Mouse (Mus musculus): ENCODE results near the gene Gltp.

Gene Gltp

DNA sequence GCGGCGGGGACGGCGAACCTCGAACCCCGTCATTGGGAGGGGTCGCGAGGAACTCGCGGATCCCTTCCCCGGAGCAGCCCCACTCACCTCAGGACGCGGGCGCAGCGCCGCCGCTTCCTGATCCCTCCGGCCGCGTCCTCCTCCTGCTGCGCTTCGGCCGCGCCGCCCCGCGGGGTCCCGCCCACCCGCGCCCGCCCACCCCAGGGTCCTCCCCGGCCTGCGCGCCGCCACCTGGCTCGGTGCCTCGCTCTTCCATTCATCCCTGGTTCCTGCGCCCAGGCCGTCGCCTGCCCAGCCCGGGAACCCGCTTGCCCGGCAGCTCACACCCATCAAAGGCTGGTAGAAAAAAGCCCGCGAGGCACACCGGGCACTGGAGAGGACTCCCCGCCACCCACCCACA lies 32.5 kb downstream of the Gltp start, which contains the start of gene Trpv4:
Gene Trpv4 (minus strand): TSS at position 167 of the 400 bp plus-strand sequence.
- DNase-seq (ENCODE audit: low spot score), result no peak

DNA sequence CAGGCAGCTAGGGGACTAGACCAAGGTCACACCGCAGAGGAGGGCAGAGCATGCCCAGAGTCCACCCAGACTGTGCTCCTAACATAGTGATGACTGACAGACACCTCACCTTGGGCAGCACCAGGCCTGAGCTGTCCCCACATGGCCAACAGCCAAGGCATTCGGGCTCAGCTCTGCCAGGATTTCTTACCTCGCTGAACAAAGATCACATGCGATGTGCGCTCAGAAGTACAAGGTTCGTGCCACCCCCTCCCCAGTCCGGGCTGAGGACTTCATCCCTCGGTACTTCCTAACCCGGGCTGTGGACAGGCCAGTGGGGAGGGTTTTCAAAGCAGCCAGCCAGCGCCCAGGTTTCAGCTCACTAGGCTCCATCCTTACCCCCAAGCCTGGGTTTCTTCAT lies 33.4 kb downstream of the Gltp start:
- DNase-seq (ENCODE audit: low spot score), result no peak

DNA sequence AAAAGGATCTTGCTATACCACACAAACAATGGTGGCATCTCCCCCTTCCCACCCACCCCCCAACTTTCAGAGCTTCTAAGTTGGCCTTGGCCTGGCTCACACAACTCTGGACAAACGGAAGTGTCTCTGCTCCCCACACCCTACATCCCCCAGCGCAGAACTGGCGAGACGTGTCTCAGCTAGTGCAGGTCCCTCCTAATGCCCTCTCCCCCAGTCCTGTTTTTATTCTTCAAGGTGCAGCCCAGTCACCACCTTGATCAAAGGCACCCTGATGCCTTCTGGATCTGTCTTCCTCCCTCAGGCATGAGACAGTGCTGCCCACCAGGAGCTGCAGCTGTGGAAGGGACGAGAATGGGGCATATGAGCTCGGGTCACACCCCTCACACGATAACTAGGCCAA lies 34.5 kb downstream of the Gltp start:
- no peak for DNase-seq (ENCODE audit: low spot score)

DNA sequence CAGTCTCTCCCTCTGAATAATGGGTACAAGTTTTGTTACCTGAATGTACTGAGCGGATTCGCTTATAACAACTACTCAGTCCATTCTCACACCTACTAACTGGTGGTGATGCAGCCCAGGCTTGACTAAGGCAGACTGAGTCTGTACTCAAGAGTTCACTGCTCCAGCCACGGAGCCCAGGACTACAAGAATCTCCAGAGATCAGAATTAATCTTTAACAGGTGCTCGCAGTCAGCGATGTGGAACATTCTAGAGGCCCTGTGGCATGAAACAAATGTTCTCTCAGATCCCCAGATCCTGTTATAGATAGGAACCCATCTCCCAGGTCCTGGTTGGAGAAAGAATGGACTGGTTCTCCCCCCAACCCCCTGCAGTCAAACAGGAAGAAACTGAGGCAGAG lies 35.1 kb downstream of the Gltp start:
- DNase-seq (ENCODE audit: low spot score), result no peak

DNA sequence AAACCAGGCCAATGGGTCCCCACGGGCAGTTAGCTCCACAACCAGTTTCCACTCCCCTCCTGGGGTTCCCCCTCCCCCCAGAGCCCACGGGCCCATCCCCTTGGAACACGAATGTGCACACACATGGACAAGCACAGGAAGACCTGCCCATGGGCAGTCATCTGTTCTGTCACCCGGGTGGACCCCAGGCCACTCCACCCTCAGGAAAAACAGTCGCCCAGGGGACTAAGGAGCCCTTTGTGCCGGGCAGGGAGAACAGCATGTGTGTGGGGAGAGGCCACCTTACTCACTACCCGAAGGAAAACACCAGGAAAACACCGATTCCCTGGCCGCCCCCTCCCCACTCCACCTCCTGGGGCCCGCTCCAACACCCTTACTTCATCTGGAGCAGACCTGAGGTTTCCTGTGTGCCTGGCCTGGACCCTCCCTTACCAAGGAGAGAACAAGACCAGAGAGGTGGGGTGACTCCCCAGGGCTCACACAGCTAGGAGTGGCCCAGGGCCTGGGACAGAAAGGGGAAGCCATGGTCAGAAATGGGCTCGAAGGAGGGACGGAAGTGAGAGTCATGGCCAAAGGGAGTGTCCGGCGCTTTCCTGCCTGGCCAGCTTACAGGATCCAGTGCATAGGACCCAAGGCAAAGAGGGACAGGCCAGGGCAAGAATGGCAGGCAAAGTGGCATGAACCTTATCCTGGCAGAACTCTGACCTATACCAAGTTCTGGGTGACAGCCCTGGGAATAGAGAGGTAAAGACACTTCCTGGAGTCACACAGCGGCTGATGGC lies 36.9 kb downstream of the Gltp start:
- no peak for DNase-seq (ENCODE audit: low spot score)

DNA sequence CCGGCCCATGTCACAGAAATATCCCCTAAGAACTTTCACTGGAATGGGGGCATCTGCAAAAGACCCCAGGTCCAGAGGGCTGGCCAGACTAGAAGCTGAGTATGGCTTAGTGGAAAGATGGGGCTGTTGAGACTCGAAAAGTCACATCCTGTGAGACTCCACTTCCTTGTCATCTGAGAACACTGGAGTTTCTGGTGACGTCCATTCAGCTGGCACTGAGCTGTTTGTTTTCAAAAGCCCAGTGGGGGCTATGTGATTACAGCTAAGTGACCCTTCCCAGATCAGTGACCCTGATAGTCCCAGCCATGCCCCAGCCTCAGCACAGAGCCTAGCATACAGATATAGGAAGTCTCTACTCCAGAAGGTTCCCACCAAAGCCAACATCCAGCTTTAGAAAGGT lies 39.3 kb downstream of the Gltp start:
- DNase-seq (ENCODE audit: low spot score), result no peak

DNA sequence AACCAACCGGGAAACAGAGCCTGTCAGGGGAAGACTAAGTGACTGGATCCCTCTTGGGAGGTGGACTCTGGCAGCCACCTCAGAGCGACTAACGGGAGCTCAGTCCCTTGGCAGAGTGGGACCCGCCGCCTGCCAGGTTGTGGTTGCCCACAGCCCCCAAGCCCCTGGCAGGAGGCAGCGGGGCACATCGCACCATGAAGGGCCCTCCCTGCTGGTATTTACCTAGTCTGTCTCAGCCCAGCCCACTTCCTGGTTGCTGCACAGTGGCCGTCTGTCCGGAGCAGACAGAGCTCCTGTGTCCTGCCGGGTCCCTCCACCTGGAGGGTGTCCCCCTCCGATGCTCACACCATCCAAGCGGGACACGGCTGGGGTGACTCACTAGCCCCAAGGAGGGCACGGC lies 39.8 kb downstream of the Gltp start:
- no peak for DNase-seq (ENCODE audit: low spot score)

DNA sequence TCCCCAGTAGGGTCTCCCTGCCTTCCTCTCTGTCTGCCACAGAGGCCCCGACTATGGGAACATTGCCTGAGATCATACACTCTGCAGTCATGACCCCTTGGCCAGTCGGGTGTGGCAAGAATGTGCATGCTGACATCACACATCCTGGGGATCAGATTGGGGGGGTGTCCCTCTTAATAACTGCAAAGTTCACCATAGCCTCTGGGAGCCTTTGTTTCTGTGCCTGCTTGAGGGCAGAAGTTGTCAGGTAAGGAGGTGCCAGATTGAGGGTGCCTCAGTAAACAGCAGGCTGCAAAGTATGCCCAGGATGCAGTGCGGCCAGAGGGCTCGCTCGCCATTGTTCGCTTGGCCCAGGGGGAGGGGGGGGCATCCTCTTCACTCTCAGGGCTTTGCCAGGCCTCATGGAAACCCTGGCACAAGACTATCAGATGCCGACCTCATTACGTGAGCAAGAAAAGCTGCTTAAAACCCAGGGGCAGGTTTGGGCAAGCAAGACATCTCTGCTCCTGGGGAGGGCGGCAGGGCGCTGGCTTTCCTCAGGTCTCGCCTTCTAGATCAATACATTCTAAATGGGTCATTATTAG lies 42.0 kb downstream of the Gltp start:
- no peak for DNase-seq (ENCODE audit: low spot score)

DNA sequence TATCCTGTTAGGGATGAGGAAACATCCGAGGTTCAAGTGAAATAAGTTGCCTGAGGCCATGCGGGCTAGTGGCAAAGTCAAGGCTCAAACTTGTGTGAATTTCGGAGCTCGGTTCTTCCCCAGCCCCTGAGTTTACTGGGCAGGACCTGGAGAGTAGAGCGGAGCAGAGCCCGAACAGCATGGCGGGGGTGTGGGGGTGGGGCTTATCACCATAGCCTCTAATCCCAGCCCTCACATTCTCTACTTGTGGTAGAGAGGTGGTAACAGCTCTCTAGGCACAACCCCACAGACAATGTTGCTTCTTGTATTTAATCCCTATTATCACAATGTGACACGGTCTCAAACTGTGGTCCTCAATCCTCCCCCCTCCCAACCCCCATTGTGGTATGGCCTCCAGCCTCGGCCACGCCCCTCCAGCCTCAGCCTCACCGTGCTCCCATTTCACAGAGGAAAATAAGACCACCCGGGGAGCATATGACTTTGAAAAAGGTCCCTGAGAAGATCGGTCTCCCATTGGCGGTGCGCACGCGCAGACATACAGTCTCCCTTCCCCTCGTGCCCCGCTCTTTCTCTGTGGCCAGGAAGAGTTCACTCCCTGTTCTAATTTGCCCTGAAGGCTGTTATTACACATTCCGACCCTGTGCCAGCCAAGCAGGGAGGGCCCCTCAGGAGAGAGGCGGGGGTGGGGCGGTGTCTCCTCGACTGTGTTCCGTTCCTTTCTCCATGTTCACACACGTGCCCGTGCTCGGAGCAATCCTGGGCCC lies 43.4 kb downstream of the Gltp start:
- no peak for DNase-seq (ENCODE audit: low spot score)

DNA sequence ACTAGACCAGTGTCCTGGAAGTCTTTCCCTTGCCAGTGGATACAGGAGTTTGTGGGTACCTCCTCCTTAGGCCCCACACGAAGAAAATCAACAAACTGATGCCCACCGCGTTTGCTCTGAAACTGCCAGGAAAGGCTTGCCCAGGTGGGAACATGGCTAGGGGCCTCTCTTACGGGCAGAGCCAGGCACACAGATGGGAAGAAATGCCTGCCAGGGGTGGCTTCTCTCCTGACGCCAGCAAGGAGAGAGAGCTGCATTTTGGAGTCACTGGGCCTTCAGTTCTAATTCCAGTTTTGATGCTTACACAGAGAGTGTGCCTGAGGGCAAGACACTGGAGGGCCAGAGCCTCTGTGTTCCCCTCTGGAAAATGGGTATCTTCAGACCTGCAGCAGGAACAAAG lies 44.9 kb downstream of the Gltp start:
- DNase-seq (ENCODE audit: low spot score), result no peak

DNA sequence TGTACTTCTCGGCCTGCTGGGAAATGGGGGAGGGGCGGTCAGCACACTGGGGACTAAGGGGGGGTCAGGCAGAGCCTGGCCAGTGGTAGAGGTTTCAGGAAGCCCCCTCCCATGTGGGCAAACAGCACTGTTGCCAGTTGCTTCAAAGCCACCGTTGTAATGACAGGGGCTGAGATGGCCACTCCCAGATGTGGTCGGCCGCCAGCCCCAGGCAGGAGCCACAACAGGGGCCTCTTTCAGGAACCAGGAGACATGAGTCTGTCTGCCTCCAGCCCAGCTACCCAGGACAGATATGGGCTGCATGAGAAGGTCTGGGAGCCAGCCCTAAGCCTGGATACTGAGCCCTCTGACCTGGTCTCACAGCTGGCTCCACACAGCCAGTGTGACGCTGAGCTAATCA lies 45.9 kb downstream of the Gltp start:
- no peak for DNase-seq (ENCODE audit: low spot score)

DNA sequence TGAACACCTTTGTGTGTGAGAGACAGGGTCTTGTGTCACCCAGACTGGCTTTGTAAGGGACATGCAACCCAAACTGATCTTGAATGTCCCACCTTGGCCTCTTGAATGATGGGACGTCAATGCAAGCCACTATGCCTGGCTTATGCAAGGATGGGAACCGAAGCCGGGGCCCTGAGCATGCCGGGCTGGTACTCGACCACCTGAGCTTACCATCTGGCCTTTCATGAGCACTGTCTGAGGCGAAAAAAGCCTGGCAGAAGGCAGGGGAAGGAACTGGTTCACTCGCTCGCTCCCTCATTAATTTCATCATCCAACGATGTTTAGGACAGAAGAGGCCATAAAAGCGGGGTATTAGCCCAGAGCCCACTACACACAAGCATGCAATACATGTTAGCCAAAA lies 50.0 kb downstream of the Gltp start:
- no peak for DNase-seq (ENCODE audit: low spot score)

DNA sequence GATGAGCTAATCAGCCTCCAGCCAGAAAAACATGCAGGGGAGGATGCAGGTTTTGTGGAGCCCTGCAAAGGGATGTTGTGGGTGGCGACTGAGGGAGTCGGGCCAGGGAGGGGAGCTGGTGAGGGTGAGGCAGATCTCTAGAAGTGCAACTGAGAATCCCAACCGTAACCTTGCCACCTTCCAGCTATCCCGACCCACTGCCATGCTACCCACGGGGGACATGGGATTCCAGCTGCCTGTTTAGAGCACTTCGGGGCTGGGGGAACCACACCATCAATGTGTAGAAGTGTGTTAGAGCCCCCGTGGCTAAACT lies 51.2 kb downstream of the Gltp start:
- no peak for DNase-seq (ENCODE audit: low spot score)

DNA sequence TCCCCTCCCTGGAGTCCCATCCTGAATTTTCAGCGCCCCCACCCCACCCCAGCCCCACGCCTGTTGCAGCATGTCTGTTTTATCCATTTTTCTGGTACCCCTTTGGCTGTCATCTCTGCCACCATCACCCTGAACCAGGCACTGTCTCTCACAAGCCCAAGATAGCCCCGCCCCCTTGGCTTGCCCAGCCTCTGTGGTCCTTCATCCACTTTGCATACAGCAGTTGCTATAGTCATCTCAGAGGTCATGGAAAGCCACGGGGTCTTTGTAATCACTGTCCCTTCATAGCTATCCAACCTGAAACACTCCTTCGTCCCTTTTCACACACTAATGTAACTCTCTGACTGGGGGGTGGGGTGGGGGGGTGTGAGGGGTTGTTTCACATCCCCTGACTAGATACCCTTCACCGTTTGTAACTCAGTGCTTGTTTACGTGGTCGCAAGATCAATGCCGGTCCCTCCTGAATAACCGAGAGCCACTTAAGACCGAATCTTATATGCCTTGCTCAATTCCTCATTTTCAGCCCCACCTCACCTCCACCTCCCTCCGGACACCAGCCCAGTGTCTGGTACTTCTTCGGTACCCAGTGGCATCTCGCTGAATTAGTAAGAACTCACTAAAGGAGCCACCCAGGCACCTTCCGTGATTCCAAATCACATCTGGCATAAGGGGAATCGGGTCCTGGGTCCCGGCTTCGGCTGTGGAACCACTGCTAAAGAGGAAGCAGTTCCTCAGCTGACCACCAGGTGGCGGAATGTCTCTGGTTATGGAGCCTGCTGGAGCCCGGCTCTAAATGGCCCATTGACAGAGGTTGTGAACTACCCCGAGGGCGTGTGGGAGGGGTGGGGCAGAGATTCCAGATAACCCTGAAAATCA lies 51.8 kb downstream of the Gltp start:
- DNase-seq (ENCODE audit: low spot score), result peak; percentile 64

DNA sequence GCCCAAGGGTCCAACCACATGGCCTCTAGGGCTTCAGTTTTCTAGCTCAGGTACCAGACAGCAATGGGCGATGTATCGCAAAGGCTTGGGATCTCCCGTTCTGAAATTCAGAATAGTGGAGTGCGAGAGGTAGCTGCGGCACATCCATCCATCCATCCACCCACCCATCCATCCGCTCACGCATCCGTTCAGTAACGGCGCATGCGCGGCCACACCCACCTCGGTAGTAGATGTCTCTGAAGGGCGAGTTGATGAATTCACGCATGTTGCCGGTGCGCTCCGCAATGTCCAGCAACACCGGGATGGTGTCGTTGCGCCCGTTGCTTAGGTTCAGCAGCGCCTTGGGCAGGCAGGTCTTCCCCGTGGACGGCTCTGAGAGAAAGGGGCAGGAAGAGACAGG lies 54.7 kb downstream of the Gltp start:
- DNase-seq (ENCODE audit: low spot score), result no peak

DNA sequence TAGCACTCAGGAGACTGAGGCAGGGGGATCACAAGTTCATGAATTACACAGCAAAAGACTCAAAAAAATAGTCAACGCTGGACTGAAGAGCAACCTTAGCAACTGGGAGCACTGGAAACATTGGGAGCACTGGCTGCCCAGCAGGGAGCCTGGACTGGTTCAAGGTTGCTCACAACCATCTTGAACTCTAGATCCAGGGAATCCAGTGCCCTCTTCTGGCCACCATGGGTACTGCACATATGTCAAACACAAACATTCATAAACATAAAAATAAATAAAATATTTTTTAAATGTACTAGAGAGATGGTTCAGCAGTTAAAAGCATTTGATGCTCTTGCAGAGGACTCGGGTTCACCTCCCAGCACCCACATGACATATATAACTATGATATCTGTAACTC lies 59.4 kb downstream of the Gltp start:
- DNase-seq (ENCODE audit: low spot score), result no peak

DNA sequence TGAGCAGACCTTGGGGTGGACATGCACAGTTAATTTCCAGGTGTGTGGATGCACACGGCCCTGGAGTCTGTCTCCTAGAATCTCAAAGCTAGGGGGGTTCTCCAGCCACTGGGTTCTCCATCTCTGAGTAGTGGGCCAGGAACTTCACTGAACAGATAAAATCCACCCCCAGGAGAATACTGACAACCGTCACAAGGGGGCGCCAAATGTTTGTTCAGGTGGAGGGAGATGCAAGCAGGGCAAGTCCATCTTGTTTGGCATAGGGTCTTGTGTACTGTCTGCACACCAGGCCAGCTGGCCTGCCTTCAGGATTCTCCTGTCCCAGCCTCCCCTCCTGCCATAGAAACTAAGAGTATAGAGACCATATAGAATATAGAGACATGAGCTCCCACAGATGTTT lies 65.2 kb downstream of the Gltp start:
- no peak for DNase-seq (ENCODE audit: low spot score)

DNA sequence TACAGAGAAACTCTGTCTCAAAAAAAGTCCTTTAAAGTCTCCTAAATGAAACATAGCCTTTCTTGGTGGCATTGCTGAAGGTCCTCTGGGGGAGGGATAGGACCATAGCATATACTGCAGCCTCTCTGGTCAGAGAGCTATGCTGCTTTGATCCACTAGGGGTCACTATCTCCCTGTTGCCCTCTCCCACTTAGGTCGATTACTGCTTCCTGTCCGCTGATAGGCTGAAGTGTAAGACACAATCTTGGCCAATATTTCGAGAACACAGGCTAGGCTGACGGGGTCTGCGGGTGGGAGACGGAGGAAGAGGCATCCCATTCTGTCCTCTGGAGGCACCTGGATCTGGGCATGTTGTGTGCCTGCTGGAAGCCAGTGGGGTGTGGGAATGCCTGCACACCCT lies 70.5 kb downstream of the Gltp start:
- DNase-seq (ENCODE audit: low spot score), result no peak
